Mouse (Mus musculus) lung, postnatal 14 days (tissue): ENCODE measurements around the gene Itm2c.

Experiments
- DNase-seq: peaks from one replicate; pipeline ENCODE4 v3.0.0; 2021

Itm2c gene

DNA sequence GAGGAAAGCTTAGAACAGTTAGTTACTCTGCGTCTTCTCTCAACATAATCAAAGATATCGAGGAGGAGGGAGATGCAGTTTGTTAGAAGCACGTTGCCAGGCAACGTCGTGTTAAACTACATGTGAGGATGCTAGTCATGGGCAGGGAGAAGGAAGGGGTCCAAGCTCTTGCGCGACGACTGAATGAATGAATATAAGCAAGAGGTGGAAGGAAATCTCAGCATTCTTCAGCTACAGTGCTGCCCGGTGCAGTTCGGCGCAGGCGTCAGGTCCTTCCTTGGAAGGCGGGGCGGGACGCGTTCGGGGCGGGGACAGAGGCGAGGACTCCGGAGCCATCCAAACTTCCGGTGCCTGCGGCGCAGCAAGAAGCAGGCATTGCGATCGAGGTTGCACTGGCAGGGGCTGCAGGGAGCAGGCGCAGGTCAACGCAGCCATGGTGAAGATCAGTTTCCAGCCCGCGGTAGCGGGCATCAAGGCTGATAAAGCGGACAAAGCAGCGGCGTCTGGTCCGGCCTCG lies at the start of gene Itm2c:
TSS of gene Itm2c (plus strand) at position 51 of the 517 bp plus-strand sequence.
- DNase-seq: peak; percentile 92

DNA sequence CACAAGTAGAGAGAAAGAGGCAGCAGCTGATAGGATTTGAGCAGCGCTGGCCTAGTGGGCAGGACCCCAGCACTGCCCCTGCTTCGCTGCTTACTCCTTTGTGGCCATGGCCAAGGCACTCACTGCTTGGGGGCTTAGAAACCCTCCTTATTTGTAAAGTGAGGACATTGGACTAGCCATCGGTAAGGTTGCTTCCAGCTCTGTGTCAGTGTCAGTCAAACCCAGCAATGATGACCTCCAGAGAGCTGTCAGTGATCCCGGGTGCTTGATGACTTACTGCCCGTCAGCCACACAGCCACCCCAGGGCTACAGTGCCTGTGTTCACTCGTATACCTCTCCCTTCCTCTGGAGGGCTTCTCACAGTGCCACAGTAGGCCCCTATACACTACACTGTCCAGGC lies 49.1 kb upstream of the Itm2c start:
- no peak for DNase-seq

DNA sequence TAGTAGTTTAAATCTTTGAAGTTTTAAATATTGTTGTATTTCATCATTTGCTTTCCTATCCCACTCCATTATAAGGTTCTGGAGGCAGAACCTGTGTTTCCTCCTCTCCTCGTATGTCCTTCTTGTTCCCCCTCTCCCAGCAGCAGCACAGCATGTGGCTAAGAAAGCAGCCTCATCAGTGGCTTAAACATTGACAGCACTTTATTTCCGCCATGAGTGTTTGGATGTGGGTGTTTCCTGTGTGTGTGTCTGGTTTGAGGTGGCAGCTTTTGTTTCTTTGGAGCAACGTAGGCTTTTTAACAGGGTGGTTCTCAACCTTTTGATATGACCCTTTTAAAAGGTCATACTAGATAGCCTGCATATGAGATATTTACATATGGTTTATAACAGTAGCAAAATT lies 48.6 kb upstream of the Itm2c start:
- no peak for DNase-seq

DNA sequence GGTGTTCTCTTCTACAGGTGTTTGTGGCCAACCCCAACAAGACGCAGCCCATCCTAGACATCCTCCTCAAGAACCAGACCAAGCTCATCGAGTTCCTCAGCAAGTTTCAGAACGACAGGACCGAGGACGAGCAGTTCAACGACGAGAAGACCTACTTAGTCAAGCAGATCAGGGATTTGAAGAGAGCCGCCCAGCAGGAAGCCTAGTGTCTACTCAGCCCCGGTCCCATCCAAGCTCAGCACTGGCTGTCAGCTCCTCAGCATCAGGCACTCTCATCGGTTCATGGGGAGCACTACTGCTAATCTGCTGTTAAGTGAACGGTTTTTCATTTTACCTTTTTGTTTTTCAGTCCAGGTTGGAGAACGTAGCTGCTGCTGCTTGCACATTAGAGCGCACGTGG lies 45.1 kb upstream of the Itm2c start:
- DNase-seq: no peak

DNA sequence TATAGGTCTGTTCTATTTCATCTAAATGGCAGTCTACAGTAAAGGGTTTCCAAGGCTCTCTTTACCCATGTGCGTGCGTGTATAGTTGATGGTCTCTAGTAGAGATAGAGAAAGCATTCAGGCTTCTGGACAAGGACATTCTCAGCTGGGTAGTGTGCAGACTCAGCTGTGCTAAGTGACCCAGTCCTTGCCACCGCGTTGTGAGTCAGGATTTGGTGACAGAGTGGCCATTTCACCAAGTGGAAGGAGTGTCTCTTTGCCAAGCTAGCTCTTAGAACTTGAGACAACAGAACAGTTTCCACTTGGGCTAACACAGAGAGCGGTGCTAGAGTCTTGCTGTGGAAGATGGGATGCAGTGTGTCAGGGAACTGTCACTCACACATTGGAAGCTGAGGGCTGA lies 43.2 kb upstream of the Itm2c start:
- no peak for DNase-seq

DNA sequence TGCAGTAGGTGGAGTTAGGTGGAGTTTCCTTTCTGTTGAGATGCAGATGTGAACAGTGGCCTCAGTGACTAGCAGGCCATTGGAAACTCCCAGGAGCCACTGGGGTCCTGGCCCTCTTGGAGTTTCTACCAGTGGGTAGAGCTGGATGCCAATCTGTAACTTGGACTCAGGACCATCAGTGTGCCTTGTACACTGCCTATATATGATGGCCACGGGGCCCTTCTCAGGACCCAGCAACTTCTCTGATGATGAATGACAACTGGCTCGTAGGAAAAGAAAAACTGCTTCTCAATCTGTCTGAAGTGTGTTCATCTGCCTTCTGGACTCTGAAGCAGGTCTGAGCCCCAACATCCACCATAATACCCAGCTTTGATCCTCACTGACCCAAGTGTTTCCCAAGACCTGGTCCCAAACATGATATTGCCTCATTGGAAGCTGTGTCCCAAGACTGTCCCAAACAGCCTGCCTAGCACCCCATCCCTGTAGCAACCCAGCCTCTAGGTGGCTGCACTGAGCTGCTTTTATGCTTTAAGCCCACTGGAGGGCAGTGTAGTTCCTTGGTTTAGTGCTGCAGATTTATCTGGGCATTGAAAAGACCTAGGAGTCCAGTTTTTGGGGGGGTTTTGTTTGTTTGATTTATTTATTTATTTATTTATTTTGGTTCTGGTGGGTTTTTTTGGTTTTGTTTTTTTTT lies 40.9 kb upstream of the Itm2c start:
- DNase-seq: peak; percentile 75

DNA sequence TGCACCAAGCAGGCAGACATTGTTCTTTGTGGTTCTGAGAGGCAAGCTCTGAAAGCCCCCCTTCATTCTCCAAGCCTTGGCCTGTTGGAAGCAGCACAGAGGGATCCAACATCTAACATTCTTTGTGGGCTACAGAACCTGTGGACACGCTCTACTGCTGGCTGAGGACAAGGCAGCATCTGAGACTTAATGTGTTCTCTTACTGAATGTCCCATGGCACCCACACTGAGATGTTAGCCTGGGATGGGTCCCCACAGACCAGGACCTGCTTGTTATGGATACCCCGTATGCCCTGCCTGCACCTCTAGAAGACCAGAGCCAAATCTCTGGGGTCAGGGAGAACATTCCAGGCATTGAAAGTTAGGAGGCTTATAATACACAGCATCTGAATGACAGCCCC lies 40.2 kb upstream of the Itm2c start:
- no peak for DNase-seq

DNA sequence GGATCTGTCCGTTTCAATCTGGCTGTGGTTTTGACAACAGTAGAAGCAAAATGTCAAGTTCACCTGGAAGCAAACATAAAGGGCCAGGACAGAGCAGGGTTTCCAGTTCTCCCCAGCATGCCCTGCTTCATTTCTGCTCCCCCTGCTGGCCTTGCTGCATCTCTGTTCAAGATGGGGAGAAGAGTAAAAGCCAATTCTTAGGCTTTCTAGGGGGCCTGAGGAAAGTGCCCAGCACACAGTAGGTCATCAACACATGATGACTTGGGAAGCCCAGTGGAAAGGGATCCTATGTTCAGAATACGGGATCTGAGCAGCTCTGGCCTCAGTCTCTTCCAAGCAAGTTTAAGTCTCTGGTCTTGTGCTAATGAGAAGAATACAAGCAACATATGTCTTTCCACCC lies 39.6 kb upstream of the Itm2c start:
- DNase-seq: no peak

DNA sequence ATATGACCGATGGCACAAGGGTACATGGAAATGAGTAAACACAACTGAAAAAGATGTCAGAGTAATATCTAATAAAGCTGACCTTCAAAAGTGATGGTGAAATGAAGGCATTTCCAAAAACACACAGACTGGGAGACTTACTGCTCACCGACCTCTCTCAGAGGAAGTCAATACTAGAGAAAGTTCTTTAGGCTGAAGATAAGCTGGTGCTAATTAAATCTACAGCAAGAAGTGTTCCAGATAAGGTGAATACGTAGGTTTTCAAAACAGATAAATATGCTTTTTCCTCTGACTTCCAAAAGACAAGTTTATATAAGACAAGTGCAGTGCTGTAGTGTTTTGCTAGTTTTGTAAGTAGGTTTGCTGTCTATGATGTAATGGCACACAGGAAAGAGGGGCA lies 37.8 kb upstream of the Itm2c start:
- no peak for DNase-seq

DNA sequence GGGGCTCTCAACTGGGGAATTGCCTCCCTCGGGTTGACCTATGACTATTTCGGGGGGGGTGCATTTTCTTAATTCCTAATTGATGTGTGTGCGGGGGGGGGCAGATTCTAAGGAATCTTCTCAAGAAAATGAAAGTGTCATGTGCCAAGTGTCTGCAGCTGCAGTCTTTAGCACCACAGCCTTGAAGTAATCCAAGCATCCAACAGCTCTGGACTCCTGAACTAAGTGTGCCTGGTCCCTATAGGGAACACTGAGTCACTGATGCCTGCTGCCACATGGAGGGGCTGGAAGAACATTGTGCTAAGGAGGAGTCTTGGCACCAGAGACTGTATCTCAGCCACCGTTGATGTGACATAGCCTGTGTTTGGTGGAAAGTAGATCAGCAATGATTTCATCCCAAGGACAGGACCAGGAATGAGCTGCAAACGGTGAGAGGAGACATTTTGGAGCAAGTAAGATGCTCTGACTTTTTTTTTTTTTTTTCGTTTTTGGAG lies 36.8 kb upstream of the Itm2c start:
- no peak for DNase-seq

DNA sequence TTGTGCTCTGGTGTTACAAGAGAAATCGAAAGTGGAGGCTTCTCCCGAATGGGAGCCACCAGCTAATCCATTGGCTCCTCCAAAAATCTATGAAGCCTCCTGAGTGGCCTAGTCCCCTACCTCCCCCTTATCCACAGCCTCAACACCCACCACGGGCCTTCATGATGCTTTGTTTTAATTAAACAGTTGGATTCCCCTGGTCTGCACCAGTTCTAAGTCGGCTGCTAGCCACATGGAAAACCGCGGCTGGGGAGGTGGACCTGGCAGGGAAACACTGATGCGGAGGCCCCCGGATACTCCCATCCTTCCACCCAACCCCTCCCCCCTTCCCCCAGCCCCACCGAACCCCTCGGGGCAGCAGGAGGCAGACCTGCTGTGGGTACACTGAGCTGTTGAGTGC lies 29.7 kb upstream of the Itm2c start:
- peak; percentile 42 for DNase-seq

DNA sequence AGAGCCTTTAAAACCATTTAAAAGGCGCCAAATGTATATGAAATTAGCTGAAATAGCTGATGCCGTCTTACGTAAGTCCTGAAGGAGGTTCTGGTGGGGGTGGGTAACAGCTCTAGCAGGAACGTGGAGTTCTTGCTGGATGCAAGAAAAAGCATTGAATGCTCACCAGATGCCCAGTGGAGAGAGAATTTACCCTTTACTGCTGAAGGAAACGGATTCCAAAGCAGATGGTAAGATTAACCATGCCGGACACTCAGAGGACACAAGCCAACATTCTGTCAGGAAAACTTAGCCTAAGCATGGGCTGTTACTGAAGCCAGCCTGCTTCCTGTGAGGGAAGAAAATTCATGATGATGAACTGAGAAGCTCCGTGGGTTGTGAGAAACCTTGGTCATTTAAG lies 24.1 kb upstream of the Itm2c start:
- DNase-seq: no peak

DNA sequence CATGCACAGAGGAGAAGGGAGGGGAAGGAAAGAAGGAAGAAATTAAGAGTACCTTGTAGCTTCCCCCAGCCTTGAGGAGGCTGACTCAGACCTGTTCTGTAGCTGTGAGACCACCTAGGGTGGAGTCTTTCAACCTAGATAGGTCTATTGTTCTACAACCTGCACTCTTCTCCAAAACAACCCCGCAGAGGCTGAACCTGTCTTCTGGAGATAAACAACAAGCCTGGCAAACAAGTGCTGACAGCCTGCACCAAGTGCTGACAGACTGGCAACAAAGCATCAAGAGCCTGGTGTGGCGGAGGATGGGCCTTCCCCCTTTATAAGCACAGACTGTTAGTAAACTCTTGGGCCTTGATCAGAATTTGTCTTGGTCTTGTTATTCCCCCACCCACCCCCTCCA lies 23.5 kb upstream of the Itm2c start:
- DNase-seq: no peak

DNA sequence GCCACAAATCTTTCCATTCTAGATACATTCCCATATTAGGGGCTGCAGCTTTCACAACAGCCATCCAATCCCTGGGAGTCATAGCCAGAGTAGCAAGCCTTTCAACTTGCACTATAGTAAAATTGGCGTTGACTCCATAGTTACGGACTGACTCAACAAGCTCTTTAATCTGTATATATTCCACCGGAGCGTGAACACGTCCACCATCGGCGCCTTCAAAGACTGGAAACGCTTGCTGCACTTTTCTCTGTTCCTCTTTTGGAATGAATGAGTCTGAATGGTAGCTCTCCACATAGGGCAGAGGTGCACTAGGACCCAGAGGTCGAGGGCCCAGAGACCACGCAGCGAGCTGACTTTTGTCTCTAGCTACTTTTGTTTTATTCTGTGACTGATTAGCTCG lies 12.1 kb upstream of the Itm2c start:
- DNase-seq: no peak

DNA sequence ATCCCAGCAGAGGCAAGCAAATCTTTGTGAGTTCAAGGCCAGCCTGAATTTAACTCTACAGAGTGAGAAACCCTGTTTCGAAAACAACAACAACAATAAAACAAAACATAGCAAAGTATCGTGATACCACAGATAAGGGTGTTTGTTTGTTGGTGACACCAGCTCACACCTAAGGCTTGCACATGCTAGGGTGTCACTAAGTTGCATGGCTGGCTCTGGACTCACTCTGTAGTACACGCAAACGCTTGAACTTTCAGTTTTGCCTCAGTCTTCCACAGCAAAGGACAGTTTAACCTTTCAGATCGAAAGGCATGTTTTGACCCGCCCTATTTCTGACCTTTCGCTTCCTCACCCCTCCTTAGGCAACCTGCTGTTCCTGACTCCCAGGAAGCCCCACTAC lies 6.9 kb upstream of the Itm2c start:
- no peak for DNase-seq

DNA sequence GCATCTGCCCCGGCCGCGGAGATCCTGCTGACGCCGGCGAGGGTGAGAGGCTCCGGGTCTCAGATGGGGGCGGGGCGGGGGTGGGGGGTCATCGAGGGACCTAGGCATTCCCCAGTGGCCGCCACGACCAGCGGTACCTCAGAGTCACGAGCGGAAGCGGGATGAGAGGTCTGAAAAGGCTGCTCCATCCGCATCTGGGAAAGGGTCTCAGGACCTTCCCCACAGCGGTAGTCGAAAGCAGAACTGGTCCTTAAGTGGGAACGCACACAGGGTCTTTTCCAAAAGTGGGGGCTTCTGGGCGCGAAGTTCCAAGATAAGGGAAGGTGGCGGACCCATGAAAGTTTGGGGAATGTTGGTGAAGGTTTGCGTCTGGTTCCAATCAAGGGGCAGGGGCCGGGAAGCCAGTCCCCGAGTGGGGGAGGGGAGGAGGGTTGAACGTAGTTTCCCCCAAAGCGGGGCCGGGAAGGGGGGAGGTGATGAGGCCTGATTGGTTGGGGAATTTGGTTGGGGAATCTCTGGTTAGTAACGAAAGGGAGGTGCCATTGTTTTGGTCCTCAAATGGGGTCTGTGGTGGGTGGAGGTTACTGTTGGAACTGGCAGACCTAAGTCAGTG lies 773 bp downstream of the Itm2c start:
- DNase-seq: peak; percentile 48

DNA sequence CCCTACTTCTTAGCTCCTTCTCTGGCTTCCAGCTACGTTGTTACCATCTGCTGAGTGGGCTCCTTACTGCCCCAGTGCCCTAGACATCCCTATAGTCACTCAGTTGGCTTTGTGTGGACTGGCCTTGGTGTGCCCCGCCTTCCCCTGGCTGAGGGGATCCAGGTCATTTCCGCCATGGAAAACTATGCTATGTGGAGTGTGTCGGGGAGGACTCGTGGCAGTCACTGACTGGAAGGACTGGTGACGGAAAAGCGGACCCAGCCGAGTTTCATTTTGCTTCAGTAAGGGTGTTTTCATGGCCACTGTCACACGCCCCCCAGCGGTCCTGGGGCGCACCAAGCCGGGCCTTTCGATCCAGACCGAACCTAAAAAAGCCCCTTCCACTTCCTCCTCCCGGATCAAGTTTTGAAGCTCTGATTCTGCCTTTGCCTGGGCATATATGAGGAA lies 1.3 kb downstream of the Itm2c start:
- peak; percentile 68 for DNase-seq

DNA sequence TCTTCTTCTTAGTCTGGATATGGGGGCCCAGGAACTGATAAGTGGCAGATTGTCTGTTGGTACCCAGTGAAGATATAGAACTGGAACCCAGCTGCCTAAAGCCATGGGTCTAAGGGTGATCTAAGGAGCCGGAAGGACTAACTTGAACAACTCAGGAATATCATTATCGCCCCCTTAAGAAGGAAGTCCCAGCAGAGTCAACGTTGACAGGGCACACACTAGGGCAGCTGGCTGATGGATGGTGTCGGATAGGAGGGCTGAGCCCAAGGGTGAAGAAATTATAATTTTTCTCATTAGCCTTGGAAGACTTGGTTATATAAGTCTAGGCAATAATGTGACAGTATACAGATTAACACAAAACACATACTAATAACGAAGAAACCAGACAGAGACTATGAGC lies 2.0 kb downstream of the Itm2c start:
- no peak for DNase-seq

DNA sequence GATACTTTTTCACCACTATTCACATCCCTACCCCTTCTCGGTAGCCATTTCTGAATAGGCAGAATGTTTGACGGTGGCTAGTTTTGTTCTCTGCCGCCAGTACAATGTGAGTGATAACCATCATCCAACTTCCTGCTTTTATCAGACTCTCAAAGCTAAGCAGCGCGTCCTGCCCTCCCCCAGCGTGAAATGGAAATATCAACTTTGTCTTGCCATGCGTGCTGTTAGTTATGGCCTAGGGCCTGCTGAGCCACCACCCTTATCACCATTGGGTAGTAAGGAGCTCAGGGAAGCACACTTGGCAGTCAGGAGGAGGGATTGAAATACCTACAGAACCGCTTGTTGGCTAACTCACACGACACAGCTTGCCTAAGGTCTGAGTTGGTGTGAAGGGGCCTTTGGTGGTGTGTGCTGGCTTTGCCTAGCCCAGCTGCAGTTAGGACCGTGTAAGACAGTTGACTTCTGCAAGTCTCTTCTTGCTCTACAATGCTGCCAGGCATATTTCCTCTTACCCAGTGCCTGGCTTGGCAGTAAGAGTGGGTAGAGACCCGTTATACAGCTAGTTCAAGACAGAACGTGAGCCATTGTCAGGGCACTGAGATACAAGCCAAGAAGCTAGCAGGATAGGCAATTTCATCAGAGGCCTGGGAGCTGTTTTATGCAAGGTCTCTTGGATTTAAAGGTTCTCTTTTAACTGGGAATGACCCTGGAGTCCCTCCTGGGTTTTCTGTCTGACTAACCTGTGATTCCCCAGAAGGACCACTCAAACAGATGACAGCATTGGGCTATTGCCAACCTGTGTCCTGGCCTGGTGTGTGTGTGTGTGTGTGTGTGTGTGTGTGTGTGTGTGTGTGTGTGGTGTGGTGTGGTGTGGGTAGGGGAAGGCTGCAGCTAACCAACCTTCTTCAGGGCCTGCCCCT lies 3.0 kb downstream of the Itm2c start:
- peak; percentile 33 for DNase-seq

DNA sequence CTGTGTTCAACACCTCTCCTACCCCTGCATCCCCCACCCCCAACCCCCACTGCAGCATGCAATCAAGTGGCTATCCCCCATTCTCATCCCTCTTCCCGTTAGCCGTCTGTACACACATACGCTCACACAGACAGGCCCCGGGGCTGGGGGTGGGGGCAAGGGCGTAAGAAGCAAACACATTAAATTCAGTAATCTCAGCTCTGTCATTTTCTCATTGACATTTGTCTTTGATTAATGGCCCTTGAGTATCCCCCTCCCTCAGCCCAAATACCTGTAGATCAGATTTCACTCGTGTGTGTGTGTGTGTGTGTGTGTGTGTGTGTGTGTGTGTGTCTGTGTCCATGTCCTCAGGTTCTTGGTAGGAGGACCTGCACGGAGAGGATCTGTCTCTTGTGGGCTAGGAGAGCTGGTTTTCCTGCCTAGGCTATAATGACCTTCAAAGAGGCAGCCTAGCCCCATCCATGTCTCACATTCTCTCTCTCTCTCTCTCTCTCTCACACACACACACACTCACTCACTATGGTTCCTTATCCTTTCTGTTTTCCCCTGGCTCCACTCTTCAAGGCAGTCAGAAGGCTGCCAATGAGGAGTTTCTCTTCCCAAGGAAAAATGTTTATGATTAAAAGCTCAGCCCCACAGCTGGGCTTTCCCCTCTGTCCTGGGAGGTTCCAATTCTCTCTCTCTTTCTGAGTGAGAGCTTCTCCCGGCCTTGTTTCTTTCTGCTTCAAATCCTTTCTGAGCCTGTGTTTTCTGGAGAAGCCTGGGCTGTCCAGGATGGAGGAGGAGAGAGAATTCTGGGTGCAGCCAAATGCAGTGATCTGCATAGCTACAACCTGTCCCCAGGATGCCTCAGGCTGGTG lies 4.0 kb downstream of the Itm2c start:
- no peak for DNase-seq

DNA sequence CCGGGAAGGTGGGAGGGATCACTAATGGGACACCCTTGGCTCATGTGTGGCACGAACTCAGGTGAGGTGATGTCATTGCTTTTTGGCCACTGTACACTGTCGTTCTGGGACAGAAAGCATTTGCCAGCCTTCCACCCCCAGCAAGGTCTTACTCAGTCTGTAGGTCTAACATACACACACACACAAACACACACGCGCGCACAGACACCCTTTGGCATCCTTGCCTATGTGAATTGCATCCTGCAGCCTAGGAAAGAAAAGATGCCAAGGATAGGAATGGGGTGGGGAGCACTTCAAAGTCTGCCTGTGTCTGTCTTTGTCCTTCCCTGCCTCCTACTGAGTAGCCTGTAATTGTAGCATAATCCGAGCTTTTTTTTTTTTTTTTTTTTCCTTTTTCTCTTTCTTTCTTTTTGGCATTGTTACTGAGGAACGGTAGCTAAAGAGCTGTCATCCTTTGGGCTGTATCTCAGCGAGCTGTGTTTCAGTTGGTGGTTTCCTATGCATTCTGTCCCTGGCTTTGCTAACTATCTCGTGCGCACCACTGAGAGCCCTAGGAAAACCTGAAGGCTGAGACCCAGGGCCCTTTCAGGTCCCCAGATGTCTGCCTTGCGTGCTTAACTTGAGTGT lies 4.8 kb downstream of the Itm2c start:
- DNase-seq: no peak

DNA sequence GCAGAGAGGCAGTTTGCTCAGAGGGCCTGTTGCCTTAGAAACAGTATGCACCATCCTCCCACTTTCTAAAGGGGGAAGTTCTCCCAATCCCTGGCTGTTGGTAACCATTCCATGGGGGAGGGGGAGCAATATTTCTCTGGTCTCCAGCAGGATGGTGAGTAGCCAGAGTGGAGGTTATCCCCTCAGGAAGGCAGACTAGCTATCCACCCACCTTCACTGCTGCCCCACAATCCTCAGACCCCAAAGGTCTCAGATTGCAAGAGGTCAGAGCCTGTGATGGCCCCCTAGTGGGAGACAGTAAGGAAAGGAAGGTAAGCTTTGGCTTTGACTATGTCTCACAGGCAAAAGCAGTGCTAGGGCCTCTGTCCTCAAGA lies 5.3 kb downstream of the Itm2c start:
- DNase-seq: no peak
